Mouse (Mus musculus) myocyte (in vitro differentiated cells): Measurements from ENCODE around the gene Nr2c2.

ENCODE experiments used
- CEBPB ChIP-seq: IDR thresholded peaks from 2 replicates; pipeline ENCODE4 v1.6.1; 2011; ENCODE audit warnings: mild to moderate bottlenecking, moderate library complexity; ENCODE audit not compliant: poor library complexity, insufficient read depth, severe bottlenecking
- E2F4 ChIP-seq: IDR thresholded peaks from one replicate; pipeline ENCODE4 v1.6.1; 2011; ENCODE audit warnings: mild to moderate bottlenecking, control low read depth, moderate library complexity; ENCODE audit not compliant: insufficient read depth
- MAX ChIP-seq: IDR thresholded peaks from one replicate; pipeline ENCODE4 v1.6.1; 2011; ENCODE audit warnings: low read depth, mild to moderate bottlenecking, control low read depth
- POLR2A ChIP-seq: IDR thresholded peaks from one replicate; pipeline ENCODE4 v1.6.1; 2011; ENCODE audit warnings: low read depth, mild to moderate bottlenecking, control low read depth, moderate library complexity; ENCODE audit not compliant: insufficient read length
- POLR2AphosphoS2 ChIP-seq: IDR thresholded peaks from one replicate; pipeline ENCODE4 v1.6.1; 2011; ENCODE audit warnings: low read depth, control low read depth; ENCODE audit not compliant: insufficient read length
- SRF ChIP-seq: IDR thresholded peaks from one replicate; pipeline ENCODE4 v1.6.1; 2011; ENCODE audit warnings: low read depth; ENCODE audit not compliant: control insufficient read depth, insufficient read length
- TCF12 ChIP-seq: IDR thresholded peaks from one replicate; pipeline ENCODE4 v1.6.1; 2011; ENCODE audit warnings: mild to moderate bottlenecking, control low read depth; ENCODE audit not compliant: poor library complexity, insufficient read depth, severe bottlenecking
- TCF3 ChIP-seq: IDR thresholded peaks from one replicate; pipeline ENCODE4 v1.6.1; 2011; ENCODE audit warnings: low read depth, control low read depth; ENCODE audit not compliant: insufficient read length
- USF1 ChIP-seq: IDR thresholded peaks from one replicate; pipeline ENCODE4 v1.6.1; 2011; ENCODE audit warnings: low read depth, mild to moderate bottlenecking, control low read depth, moderate library complexity

DNA sequence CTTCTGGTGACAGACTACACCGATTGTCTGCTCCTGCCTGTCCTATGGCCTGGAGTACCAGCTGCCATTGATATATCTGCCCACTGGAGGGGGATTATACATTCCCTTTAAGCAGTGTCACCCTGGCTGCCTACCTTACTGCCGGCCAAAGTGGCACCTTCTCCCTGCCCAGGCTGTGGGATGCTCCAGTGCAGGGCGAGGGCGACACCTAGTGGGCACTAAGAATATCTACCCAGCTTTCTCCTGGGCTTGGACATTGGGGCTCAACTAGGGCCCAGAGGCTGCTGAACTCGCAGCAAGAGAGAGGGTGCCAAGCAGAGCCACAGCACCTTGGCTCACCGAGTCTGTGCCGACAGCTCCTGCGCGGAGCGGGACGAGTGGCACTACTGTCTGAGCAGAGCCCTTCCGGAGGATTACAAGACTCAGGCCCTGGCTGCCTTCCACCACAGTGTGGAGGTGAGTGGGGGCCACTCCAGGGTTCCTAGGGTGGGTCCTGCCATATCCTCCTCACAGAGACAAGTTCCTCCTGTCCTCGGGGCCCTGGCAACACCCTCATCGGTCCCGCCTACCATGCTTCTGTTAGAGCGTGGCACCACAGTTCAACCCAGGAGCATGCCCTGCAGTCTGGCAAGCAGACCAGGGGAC lies 23.9 kb upstream of the Nr2c2 start:
- TF ChIP-seq TCF12 (no peak), SRF (no peak), E2F4 (no peak), POLR2A (no peak), USF1 (no peak), TCF3 (no peak), CEBPB (no peak), MAX (no peak), POLR2AphosphoS2 (no peak)
